In genomic region chr5:65960597-65960950, GRCm38 (mm10) we compare ENCODE assay signal across 27 mouse cellular contexts. TPM values are rescaled to one million over a fixed set of nuclear protein-coding genes. Genes with fewer than 3 reads are reported as not detected.
DNase-seq lines count a peak whose midpoint lies in the region; ATAC-seq and TF ChIP-seq lines count a peak whose summit lies in the region.
"Had no signal": no experiment of that assay in that cellular context is flagged by ENCODE, and none has a peak within 500 bp of the region (broad histone marks: within the 10 kb centered on the region; RNA-seq: fewer than 3 reads in every experiment).

No protein-coding gene starts in this region.

- no peak overlapping the region for H3K4me3 ChIP-seq in forebrain, embryonic 11.5 days (ENCODE audit: low read depth, low read length)
- no peak overlapping the region for H3K4me3 ChIP-seq in forebrain, embryonic 13.5 days
- no peak overlapping the region for H3K4me3 ChIP-seq in heart, embryonic 10.5 days
- H3K4me3 ChIP-seq in heart, embryonic 12.5 days: no peak overlapping the region
- peak overlapping the region; percentile 35 to 49; a peak in 3 of 4 replicates for H3K4me3 ChIP-seq in ES-E14 (ENCODE audit: insufficient read depth in 1 of 2, low read depth in 1 of 2, low read length in 2 of 2, poor library complexity in 1 of 2, severe bottlenecking in 1 of 2)
- H3K4me3 ChIP-seq: embryonic facial prominence, embryonic 12.5 days; forebrain, embryonic 12.5 days; heart, adult 2 months; heart, embryonic 13.5 days; hindbrain, embryonic 12.5 days had no signal

- no peaks in the 10 kb centered on the region for H3K36me3 ChIP-seq in forebrain, embryonic 11.5 days (ENCODE audit: control insufficient read depth, insufficient read depth, low read length)
- H3K36me3 ChIP-seq in forebrain, embryonic 13.5 days (ENCODE audit: poor library complexity, severe bottlenecking): no peaks in the 10 kb centered on the region
- H3K36me3 ChIP-seq in heart, embryonic 10.5 days: no peaks in the 10 kb centered on the region
- H3K36me3 ChIP-seq in heart, embryonic 12.5 days: no peaks in the 10 kb centered on the region
- H3K36me3 ChIP-seq in ES-E14 (ENCODE audit: control insufficient read depth, insufficient read depth, low read length, poor library complexity, severe bottlenecking): no peaks in the 10 kb centered on the region
- H3K36me3 ChIP-seq: embryonic facial prominence, embryonic 12.5 days; forebrain, embryonic 12.5 days; heart, embryonic 13.5 days; hindbrain, embryonic 12.5 days had no signal

- no peaks in the 10 kb centered on the region for H3K27me3 ChIP-seq in forebrain, embryonic 11.5 days (ENCODE audit: control insufficient read depth, insufficient read depth, low read length)
- H3K27me3 ChIP-seq in forebrain, embryonic 13.5 days: no peaks in the 10 kb centered on the region
- no peaks in the 10 kb centered on the region for H3K27me3 ChIP-seq in heart, embryonic 10.5 days (ENCODE audit: insufficient read depth, poor library complexity, severe bottlenecking)
- no peaks in the 10 kb centered on the region for H3K27me3 ChIP-seq in heart, embryonic 12.5 days (replicated peaks)
- H3K27me3 ChIP-seq: embryonic facial prominence, embryonic 12.5 days; forebrain, embryonic 12.5 days; heart, embryonic 13.5 days; hindbrain, embryonic 12.5 days had no signal

- no peak overlapping the region for H3K27ac ChIP-seq in forebrain, embryonic 11.5 days (ENCODE audit: low read depth, low read length)
- H3K27ac ChIP-seq in forebrain, embryonic 13.5 days: no peak overlapping the region
- H3K27ac ChIP-seq in heart, embryonic 10.5 days: no peak overlapping the region
- no peak overlapping the region for H3K27ac ChIP-seq in heart, embryonic 12.5 days (ENCODE audit: poor library complexity, severe bottlenecking)
- H3K27ac ChIP-seq in ES-E14 (ENCODE audit: insufficient read depth, low read depth, low read length, poor library complexity, severe bottlenecking): no peak overlapping the region
- H3K27ac ChIP-seq: embryonic facial prominence, embryonic 12.5 days; forebrain, embryonic 12.5 days; heart, adult 2 months; heart, embryonic 13.5 days; hindbrain, embryonic 12.5 days had no signal

- no peaks in the 10 kb centered on the region for H3K9me3 ChIP-seq in forebrain, embryonic 11.5 days (ENCODE audit: control insufficient read depth, low read length)
- H3K9me3 ChIP-seq in forebrain, embryonic 13.5 days (replicated peaks): no peaks in the 10 kb centered on the region
- no peaks in the 10 kb centered on the region for H3K9me3 ChIP-seq in heart, embryonic 10.5 days
- H3K9me3 ChIP-seq in heart, embryonic 12.5 days (replicated peaks): no peaks in the 10 kb centered on the region
- H3K9me3 ChIP-seq in ES-E14 (ENCODE audit: control insufficient read depth, insufficient read depth, low read depth, low read length): no peaks in the 10 kb centered on the region
- H3K9me3 ChIP-seq: embryonic facial prominence, embryonic 12.5 days; forebrain, embryonic 12.5 days; heart, embryonic 13.5 days had no signal

- 92% methylated on average over 11 of the region's 11 CpGs for WGBS in forebrain, embryonic 11.5 days
- WGBS in forebrain, embryonic 13.5 days: 97% methylated on average over 11 of the region's 11 CpGs
- 84% methylated on average over 11 of the region's 11 CpGs for WGBS in heart, embryonic 10.5 days
- 82% methylated on average over 11 of the region's 11 CpGs for WGBS in heart, embryonic 12.5 days

- H3K9ac ChIP-seq in forebrain, embryonic 11.5 days (ENCODE audit: low read length): no peak overlapping the region
- no peak overlapping the region for H3K9ac ChIP-seq in forebrain, embryonic 13.5 days
- H3K9ac ChIP-seq in heart, embryonic 12.5 days: no peak overlapping the region
- H3K9ac ChIP-seq in ES-E14 (ENCODE audit: insufficient read depth, low read depth, low read length, poor library complexity, severe bottlenecking): 0 out of 2 replicates have a peak overlapping the region, but pooled peaks have one; percentile 43
- H3K9ac ChIP-seq: embryonic facial prominence, embryonic 12.5 days; forebrain, embryonic 12.5 days; forebrain, postnatal 0 days; heart, embryonic 13.5 days; hindbrain, embryonic 12.5 days had no signal

- H3K4me2 ChIP-seq in forebrain, embryonic 11.5 days (ENCODE audit: low read depth, low read length, severe bottlenecking): no peak overlapping the region
- no peak overlapping the region for H3K4me2 ChIP-seq in forebrain, embryonic 13.5 days
- H3K4me2 ChIP-seq in heart, embryonic 12.5 days: no peak overlapping the region
- H3K4me2 ChIP-seq: embryonic facial prominence, embryonic 12.5 days; forebrain, embryonic 12.5 days; heart, embryonic 13.5 days; hindbrain, embryonic 12.5 days had no signal

- no peak for ATAC-seq in forebrain, embryonic 11.5 days (replicated peaks; ENCODE audit: low FRiP score)
- ATAC-seq in forebrain, embryonic 13.5 days: no peak
- ATAC-seq in heart, embryonic 12.5 days (ENCODE audit: insufficient number of reproducible peaks, low FRiP score): no peak
- ATAC-seq: CD4-positive, CD25-positive, alpha-beta regulatory T cell, adult 4 months; forebrain, postnatal 0 days; hindbrain, embryonic 16.5 days; inflammation-experienced regulatory T-cells, adult 6 months; intestine, postnatal 0 days had no signal

- in situ Hi-C loops in ES-E14 (cut with MboI; ENCODE audit: low sequenced_read_pairs in 2 of 2, unreplicated experiment in 2 of 2): no loop called here

- DNase-seq in forebrain, embryonic 11.5 days (ENCODE audit: low spot score): peak; percentile 19
- peak; percentile 70 for DNase-seq in heart, embryonic 10.5 days (ENCODE audit: low spot score)
- no peak for DNase-seq in ES-E14 (ENCODE audit: low read depth, low spot score)
- DNase-seq in gastrocnemius, postnatal 25 days: peak; percentile 74
- no peak for DNase-seq in cerebellum, adult 8-10 months
- DNase-seq in left cerebral cortex, adult 9 months (ENCODE audit: low spot score in 2 of 2): no peak
- DNase-seq: adrenal gland, postnatal 10 days; cerebellum, adult 11 months; cerebellum, adult 9-10 months; cerebellum, postnatal 25 days; forebrain, postnatal 0 days; heart, adult 2 months; heart, postnatal 4 days had no signal

- H3K4me1 ChIP-seq in forebrain, embryonic 11.5 days (replicated peaks; ENCODE audit: control insufficient read depth, insufficient read depth, low read length): no peaks in the 10 kb centered on the region
- H3K4me1 ChIP-seq in forebrain, embryonic 13.5 days: peaks cover 4% of the 10 kb centered on the region; the same call in 1 of the 2 replicates
- H3K4me1 ChIP-seq in heart, embryonic 10.5 days: 0 out of 2 replicates have a peak, but pooled peaks cover 3% of the 10 kb centered on the region
- 0 out of 2 replicates have a peak, but pooled peaks cover 4% of the 10 kb centered on the region for H3K4me1 ChIP-seq in heart, embryonic 12.5 days (replicated peaks)
- peaks cover 0 to 9% of the 10 kb centered on the region in 2 experiments; a peak in 2 of 4 replicates for H3K4me1 ChIP-seq in ES-E14 (ENCODE audit: control insufficient read depth in 2 of 2, insufficient read depth in 2 of 2, low read length in 2 of 2, poor library complexity in 1 of 2)
- H3K4me1 ChIP-seq: embryonic facial prominence, embryonic 12.5 days; forebrain, embryonic 12.5 days had no signal

TF ChIP-seq in ES-E14, 5 proteins besides CTCF, POLR2A, EP300 and RAD21:
- TF ChIP-seq CHD2 (IDR thresholded peaks at IDR 0.05; ENCODE audit: low read depth, low read length) (no peak), ZNF384 (IDR thresholded peaks at IDR 0.05; ENCODE audit: low read depth, low read length) (no peak), HCFC1 (IDR thresholded peaks at IDR 0.05; ENCODE audit: borderline replicate concordance, insufficient read depth, low read length) (no peak), ZC3H11A (IDR thresholded peaks at IDR 0.05; ENCODE audit: borderline replicate concordance, low read depth, low read length) (no peak), MAFK (IDR thresholded peaks at IDR 0.05; ENCODE audit: insufficient read depth, low read depth, low read length) (no peak)

RNA-seq across cellular contexts. Expression of gene Chrna9, which starts 25.9 kb away (rescaled TPM):
- polyA plus RNA-seq in forebrain, embryonic 11.5 days (2014; fragmentation: Nextera tagmentation; extraction: Ambion mirVana): not detected in 2 replicates
- not detected in 2 replicates for polyA plus RNA-seq in forebrain, embryonic 13.5 days (2015; fragmentation: Nextera tagmentation; extraction: Ambion mirVana)
- 0.09 TPM in 1 of 2 replicates, not detected in the other for polyA plus RNA-seq in heart, embryonic 10.5 days (2016; fragmentation: Nextera tagmentation; extraction: Ambion mirVana)
- polyA plus RNA-seq in heart, embryonic 12.5 days (2016; fragmentation: Nextera tagmentation; extraction: Ambion mirVana): 0.26 TPM in 1 of 2 replicates, not detected in the other
- 11.2 and 23.5 TPM in 2 replicates for total RNA-seq in ES-E14 (2012; rRNA removed)
- 10 to 100 TPM in 1 of 2 experiments, 1 to 10 TPM in 1; 5.4 to 11.4 TPM for total RNA-seq in gastrocnemius, postnatal 25 days (2021)
- polyA plus RNA-seq: brain, embryonic 14.5 days; cortical plate, adult 2 months; forebrain, embryonic 12.5 days; forebrain, postnatal 0 days; heart, adult 2 months; heart, embryonic 13.5 days; heart, postnatal 0 days; hindbrain, embryonic 16.5 days; intestine, postnatal 0 days had no signal

RNA-seq across cellular contexts. Expression of gene 9130230L23Rik, which starts 43.5 kb away (rescaled TPM):
- 0.21 and 0.32 TPM in 2 replicates for polyA plus RNA-seq in forebrain, embryonic 11.5 days (2014; fragmentation: Nextera tagmentation; extraction: Ambion mirVana)
- not detected in 2 replicates for polyA plus RNA-seq in forebrain, embryonic 13.5 days (2015; fragmentation: Nextera tagmentation; extraction: Ambion mirVana)
- 0.12 and 0.75 TPM in 2 replicates for polyA plus RNA-seq in heart, embryonic 10.5 days (2016; fragmentation: Nextera tagmentation; extraction: Ambion mirVana)
- polyA plus RNA-seq in heart, embryonic 12.5 days (2016; fragmentation: Nextera tagmentation; extraction: Ambion mirVana): 0.29 and 0.31 TPM in 2 replicates
- total RNA-seq in ES-E14 (2012; rRNA removed): 0.36 and 0.74 TPM in 2 replicates
- total RNA-seq in gastrocnemius, postnatal 25 days (2021): not detected
- total RNA-seq: adrenal gland, postnatal 10 days; forebrain, postnatal 0 days; gastrocnemius, postnatal 36 days; heart, adult 2 months; heart, postnatal 4 days had no signal
- polyA plus RNA-seq: CD4-positive, CD25-positive, alpha-beta regulatory T cell, adult 4 months; embryonic facial prominence, embryonic 12.5 days; forebrain, postnatal 0 days; heart, embryonic 13.5 days; hindbrain, embryonic 12.5 days had no signal

Comparison
In these comparisons a context has a peak if more than half of its experiments do, and no peak if none do; other contexts are left out.
1. DNase-seq: peak in forebrain, embryonic 11.5 days (single experiment), heart, embryonic 10.5 days (single experiment) and gastrocnemius, postnatal 25 days (single experiment); none in ES-E14 (single experiment), cerebellum, adult 8-10 months (single experiment) and left cerebral cortex, adult 9 months (0 of 2).
2. H3K4me3 ChIP-seq: peak in ES-E14 (2 of 2); none in forebrain, embryonic 11.5 days (single experiment), forebrain, embryonic 13.5 days (single experiment), heart, embryonic 10.5 days (single experiment) and heart, embryonic 12.5 days (single experiment).